Mouse (Mus musculus): ENCODE data around the gene Spon1. TPM values are rescaled to one million over a fixed set of nuclear protein-coding genes. Genes with fewer than 3 reads are reported as not detected.

Spon1 gene
- polyA plus RNA-seq, 1 experiment = 1.8 TPM

GRCm38 (mm10) chr7:114071395-114071794 lies 305.6 kb downstream of the Spon1 start:
- no peak for TF ChIP-seq POLR2A (IDR thresholded peaks at IDR 0.05; ENCODE audit: insufficient read depth, low read length)
- no peak for TF ChIP-seq CTCF (IDR thresholded peaks at IDR 0.05; ENCODE audit: low read depth, low read length)
- TF ChIP-seq EP300 (IDR thresholded peaks at IDR 0.05; ENCODE audit: insufficient read depth, low read depth, low read length) = no peak
- Histone ChIP-seq H3K9me3 (replicated peaks; ENCODE audit: control insufficient read depth, insufficient read depth, low read length, poor library complexity, severe bottlenecking) (no peaks in the 10 kb centered on the region), H3K27ac (ENCODE audit: insufficient read depth, low read length) (no peak overlapping the region), H3K9ac (ENCODE audit: low read depth, poor library complexity, severe bottlenecking) (no peak overlapping the region), H3K4me1 (ENCODE audit: control insufficient read depth, insufficient read depth, low read length) (peaks cover 6% of the 10 kb centered on the region), H3K27me3 (ENCODE audit: control insufficient read depth, insufficient read depth, low read length, poor library complexity, severe bottlenecking) (no peaks in the 10 kb centered on the region), H3K4me3 (ENCODE audit: low read depth, low read length) (no peak overlapping the region), H3K36me3 (ENCODE audit: control insufficient read depth, insufficient read depth, low read length, poor library complexity, severe bottlenecking) (no peaks in the 10 kb centered on the region)

GRCm38 (mm10) chr7:114071851-114072616 lies 306.2 kb downstream of the Spon1 start:
- Histone ChIP-seq H3K9ac (ENCODE audit: low read depth, poor library complexity, severe bottlenecking) (0 out of 2 replicates have a peak overlapping the region, but pooled peaks have one; percentile 32), H3K36me3 (ENCODE audit: control insufficient read depth, insufficient read depth, low read length, poor library complexity, severe bottlenecking) (no peaks in the 10 kb centered on the region), H3K9me3 (replicated peaks; ENCODE audit: control insufficient read depth, insufficient read depth, low read length, poor library complexity, severe bottlenecking) (no peaks in the 10 kb centered on the region), H3K27ac (ENCODE audit: insufficient read depth, low read length) (no peak overlapping the region), H3K4me1 (ENCODE audit: control insufficient read depth, insufficient read depth, low read length) (peaks cover 6% of the 10 kb centered on the region), H3K4me3 (ENCODE audit: low read depth, low read length) (no peak overlapping the region), H3K27me3 (ENCODE audit: control insufficient read depth, insufficient read depth, low read length, poor library complexity, severe bottlenecking) (no peaks in the 10 kb centered on the region)
- TF ChIP-seq EP300 (IDR thresholded peaks at IDR 0.05; ENCODE audit: insufficient read depth, low read depth, low read length) = no peak
- TF ChIP-seq POLR2A (IDR thresholded peaks at IDR 0.05; ENCODE audit: insufficient read depth, low read length) = no peak
- TF ChIP-seq CTCF (IDR thresholded peaks at IDR 0.05; ENCODE audit: low read depth, low read length) = no peak

GRCm38 (mm10) chr7:114074133-114074532 lies 308.3 kb downstream of the Spon1 start:
- H3K4me3 ChIP-seq (ENCODE audit: low read depth, low read length) = no peak overlapping the region
- no peak overlapping the region for H3K9ac ChIP-seq (ENCODE audit: low read depth, poor library complexity, severe bottlenecking)
- H3K4me1 ChIP-seq (ENCODE audit: control insufficient read depth, insufficient read depth, low read length) = peaks cover 4% of the 10 kb centered on the region
- no peaks in the 10 kb centered on the region for H3K27me3 ChIP-seq (ENCODE audit: control insufficient read depth, insufficient read depth, low read length, poor library complexity, severe bottlenecking)
- H3K9me3 ChIP-seq (replicated peaks; ENCODE audit: control insufficient read depth, insufficient read depth, low read length, poor library complexity, severe bottlenecking) = no peaks in the 10 kb centered on the region
- H3K36me3 ChIP-seq (ENCODE audit: control insufficient read depth, insufficient read depth, low read length, poor library complexity, severe bottlenecking) = no peaks in the 10 kb centered on the region
- TF ChIP-seq CTCF (IDR thresholded peaks at IDR 0.05; ENCODE audit: low read depth, low read length) (no peak), POLR2A (IDR thresholded peaks at IDR 0.05; ENCODE audit: insufficient read depth, low read length) (no peak), EP300 (IDR thresholded peaks at IDR 0.05; ENCODE audit: insufficient read depth, low read depth, low read length) (no peak)
- H3K27ac ChIP-seq (ENCODE audit: insufficient read depth, low read length) = no peak overlapping the region

GRCm38 (mm10) chr7:114074595-114074994 lies 308.8 kb downstream of the Spon1 start:
- no peak for TF ChIP-seq POLR2A (IDR thresholded peaks at IDR 0.05; ENCODE audit: insufficient read depth, low read length)
- TF ChIP-seq CTCF (IDR thresholded peaks at IDR 0.05; ENCODE audit: low read depth, low read length) = no peak
- no peak for TF ChIP-seq EP300 (IDR thresholded peaks at IDR 0.05; ENCODE audit: insufficient read depth, low read depth, low read length)
- H3K27me3 ChIP-seq (ENCODE audit: control insufficient read depth, insufficient read depth, low read length, poor library complexity, severe bottlenecking) = no peaks in the 10 kb centered on the region

GRCm38 (mm10) chr7:114079343-114079742 lies 313.5 kb downstream of the Spon1 start:
- Histone ChIP-seq H3K9me3 (replicated peaks; ENCODE audit: control insufficient read depth, insufficient read depth, low read length, poor library complexity, severe bottlenecking) (no peaks in the 10 kb centered on the region), H3K4me3 (ENCODE audit: low read depth, low read length) (no peak overlapping the region), H3K27me3 (ENCODE audit: control insufficient read depth, insufficient read depth, low read length, poor library complexity, severe bottlenecking) (no peaks in the 10 kb centered on the region), H3K27ac (ENCODE audit: insufficient read depth, low read length) (no peak overlapping the region), H3K4me1 (ENCODE audit: control insufficient read depth, insufficient read depth, low read length) (peaks cover 3% of the 10 kb centered on the region), H3K36me3 (ENCODE audit: control insufficient read depth, insufficient read depth, low read length, poor library complexity, severe bottlenecking) (no peaks in the 10 kb centered on the region), H3K9ac (ENCODE audit: low read depth, poor library complexity, severe bottlenecking) (no peak overlapping the region)
- no peak for TF ChIP-seq EP300 (IDR thresholded peaks at IDR 0.05; ENCODE audit: insufficient read depth, low read depth, low read length)
- no peak for TF ChIP-seq POLR2A (IDR thresholded peaks at IDR 0.05; ENCODE audit: insufficient read depth, low read length)
- no peak for TF ChIP-seq CTCF (IDR thresholded peaks at IDR 0.05; ENCODE audit: low read depth, low read length)

More at GRCm38 (mm10) chr7:114074595-114074994, 308.8 kb downstream of the Spon1 start:
- no peak overlapping the region for H3K27ac ChIP-seq (ENCODE audit: insufficient read depth, low read length)
- H3K36me3 ChIP-seq (ENCODE audit: control insufficient read depth, insufficient read depth, low read length, poor library complexity, severe bottlenecking) = no peaks in the 10 kb centered on the region
- no peaks in the 10 kb centered on the region for H3K9me3 ChIP-seq (replicated peaks; ENCODE audit: control insufficient read depth, insufficient read depth, low read length, poor library complexity, severe bottlenecking)
- no peak overlapping the region for H3K9ac ChIP-seq (ENCODE audit: low read depth, poor library complexity, severe bottlenecking)
- peaks cover 4% of the 10 kb centered on the region for H3K4me1 ChIP-seq (ENCODE audit: control insufficient read depth, insufficient read depth, low read length)
- H3K4me3 ChIP-seq (ENCODE audit: low read depth, low read length) = no peak overlapping the region

GRCm38 (mm10) chr7:114080250-114080649 lies 314.5 kb downstream of the Spon1 start:
- H3K4me3 ChIP-seq (ENCODE audit: low read depth, low read length) = no peak overlapping the region
- H3K27me3 ChIP-seq (ENCODE audit: control insufficient read depth, insufficient read depth, low read length, poor library complexity, severe bottlenecking) = no peaks in the 10 kb centered on the region
- TF ChIP-seq EP300 (IDR thresholded peaks at IDR 0.05; ENCODE audit: insufficient read depth, low read depth, low read length) (no peak), POLR2A (IDR thresholded peaks at IDR 0.05; ENCODE audit: insufficient read depth, low read length) (no peak), CTCF (IDR thresholded peaks at IDR 0.05; ENCODE audit: low read depth, low read length) (no peak)
- H3K27ac ChIP-seq (ENCODE audit: insufficient read depth, low read length) = no peak overlapping the region
- H3K36me3 ChIP-seq (ENCODE audit: control insufficient read depth, insufficient read depth, low read length, poor library complexity, severe bottlenecking) = no peaks in the 10 kb centered on the region
- peaks cover 3% of the 10 kb centered on the region for H3K4me1 ChIP-seq (ENCODE audit: control insufficient read depth, insufficient read depth, low read length)
- no peak overlapping the region for H3K9ac ChIP-seq (ENCODE audit: low read depth, poor library complexity, severe bottlenecking)
- H3K9me3 ChIP-seq (replicated peaks; ENCODE audit: control insufficient read depth, insufficient read depth, low read length, poor library complexity, severe bottlenecking) = no peaks in the 10 kb centered on the region

All from ES-Bruce4 (cell line).